Mouse (Mus musculus) hindbrain, embryonic 16.5 days (tissue): ENCODE data around the gene Gm20219. TPM values are rescaled to one million over a fixed set of nuclear protein-coding genes. Genes with fewer than 3 reads are reported as not detected.
A peak's percentile ranks its signal among the peaks of the same experiment; 100 is the strongest.

ENCODE experiments used
- ATAC-seq: fragments of 200-750 bp; cut with Nextera tagmentation; 2 replicates; pipeline ENCODE4 v1.8.0; 2017; ENCODE audit warnings: moderate TSS enrichment, moderate library complexity
- H3K27ac ChIP-seq: fragments of 300-500 bp; sonication (generic); 2 replicates; pipeline ENCODE4 v1.5.1; 2014; ENCODE audit warnings: low read depth, mild to moderate bottlenecking, control low read depth, low read length, moderate library complexity
- H3K27me3 ChIP-seq: fragments of 300-500 bp; sonication (generic); replicated peaks from 2 replicates; pipeline ENCODE4 v1.6.1; 2014; ENCODE audit warnings: low read length; ENCODE audit not compliant: control insufficient read depth, insufficient read depth
- H3K36me3 ChIP-seq: fragments of 300-500 bp; sonication (generic); 2 replicates; pipeline ENCODE4 v1.6.1; 2014; ENCODE audit warnings: mild to moderate bottlenecking, low read length, moderate library complexity, mixed read lengths; ENCODE audit not compliant: control insufficient read depth, insufficient read depth
- H3K4me1 ChIP-seq: fragments of 300-500 bp; sonication (generic); 2 replicates; pipeline ENCODE4 v1.6.1; 2014; ENCODE audit warnings: low read depth, low read length; ENCODE audit not compliant: control insufficient read depth, insufficient read depth
- H3K4me2 ChIP-seq: fragments of 300-500 bp; sonication (generic); 2 replicates; pipeline ENCODE4 v1.6.1; 2014; ENCODE audit warnings: mild to moderate bottlenecking, low read length, control low read depth, moderate library complexity
- H3K4me3 ChIP-seq: fragments of 300-500 bp; sonication (generic); 2 replicates; pipeline ENCODE4 v1.5.1; 2014; ENCODE audit warnings: mild to moderate bottlenecking, low read length, control low read depth, moderate library complexity
- H3K9ac ChIP-seq: fragments of 300-500 bp; sonication (generic); 2 replicates; pipeline ENCODE4 v1.6.1; 2014; ENCODE audit warnings: low read depth, mild to moderate bottlenecking, control low read depth, low read length, moderate library complexity
- H3K9me3 ChIP-seq: fragments of 300-500 bp; sonication (generic); 2 replicates; pipeline ENCODE4 v1.6.1; 2014; ENCODE audit warnings: mild to moderate bottlenecking, low read length, moderate library complexity; ENCODE audit not compliant: control insufficient read depth
- WGBS: fragments of 180-500 bp; shearing (Covaris S2); extraction: QIAGEN DNeasy Blood & Tissue Kit; methylation state at CpG from one replicate; pipeline ENCODE4 v1.1.7; 2014; 5-methylcytosine and 5-hydroxymethylcytosine counted together
- polyA plus RNA-seq: library from polyadenylated mRNA; unstranded; fragments of >200 nt; fragmentation: Nextera tagmentation; extraction: Ambion mirVana; gene quantifications from 2 replicates; pipeline ENCODE4 v1.2.1, GENCODE M21; 2015

Gm20219 gene
- 0.95 and 1.1 TPM in 2 replicates for polyA plus RNA-seq

DNA sequence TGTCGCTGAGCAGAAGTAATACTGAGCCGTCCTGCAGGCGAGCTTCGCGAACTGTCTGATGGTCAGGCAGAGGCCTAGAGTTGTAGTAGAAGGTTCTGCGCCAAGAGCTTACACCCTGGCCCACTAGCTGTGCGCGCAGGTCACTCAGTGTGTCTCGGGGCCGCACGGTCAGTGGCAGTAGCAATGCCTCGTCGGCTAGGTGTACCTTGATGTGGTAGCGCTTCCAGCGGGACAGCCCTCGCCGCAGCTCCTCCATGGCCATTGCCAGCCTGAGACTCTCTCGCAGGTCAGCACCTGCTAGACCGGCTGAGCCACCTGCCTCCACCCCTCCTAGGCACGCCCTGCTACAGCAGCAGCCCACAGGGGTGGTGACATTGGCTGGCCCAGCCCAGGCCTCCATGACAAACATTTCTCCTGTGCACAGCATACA, at the start of gene Gm20219:
Gm20219 (minus strand) TSS at position 266 of the 430 bp plus-strand sequence.
- no peak within 1 kb of the TSS for H3K4me2 ChIP-seq
- H3K27ac ChIP-seq, result no peak within 1 kb of the TSS
- no peak for ATAC-seq
- no peak within 1 kb of the TSS for H3K4me3 ChIP-seq
- peaks cover 13% of the 10 kb centered on the region for H3K4me1 ChIP-seq
- no peaks in the 10 kb centered on the region for H3K9me3 ChIP-seq
- H3K9ac ChIP-seq, result no peak within 1 kb of the TSS
- no peaks in the 10 kb centered on the region for H3K27me3 ChIP-seq
- WGBS, result 83% methylated on average over 20 of the region's 20 CpGs
- H3K36me3 ChIP-seq, result no peaks in the 10 kb centered on the region

DNA sequence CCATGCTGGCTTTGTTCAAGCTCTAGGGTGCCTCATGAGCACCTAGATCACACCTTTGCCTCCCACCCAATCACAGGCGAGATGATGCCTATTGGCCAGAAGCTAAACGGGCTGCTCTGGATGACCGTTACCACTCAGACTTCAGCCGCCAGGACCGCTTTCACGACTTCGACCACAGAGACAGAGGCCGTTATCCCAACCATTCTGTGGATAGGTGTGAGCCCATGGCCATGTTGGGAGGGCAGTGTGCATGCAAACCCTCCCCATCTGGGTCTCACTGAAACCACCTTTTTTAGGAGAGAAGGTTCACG, 49.8 kb upstream of the Gm20219 start:
- no peak overlapping the region for H3K27ac ChIP-seq
- no peaks in the 10 kb centered on the region for H3K27me3 ChIP-seq
- WGBS, result 91% methylated on average over 9 of the region's 9 CpGs
- no peaks in the 10 kb centered on the region for H3K9me3 ChIP-seq
- peaks cover 75% of the 10 kb centered on the region for H3K36me3 ChIP-seq
- H3K4me2 ChIP-seq, result no peak overlapping the region
- H3K4me1 ChIP-seq, result peaks cover 13% of the 10 kb centered on the region
- ATAC-seq, result no peak
- H3K9ac ChIP-seq, result no peak overlapping the region
- H3K4me3 ChIP-seq, result no peak overlapping the region

DNA sequence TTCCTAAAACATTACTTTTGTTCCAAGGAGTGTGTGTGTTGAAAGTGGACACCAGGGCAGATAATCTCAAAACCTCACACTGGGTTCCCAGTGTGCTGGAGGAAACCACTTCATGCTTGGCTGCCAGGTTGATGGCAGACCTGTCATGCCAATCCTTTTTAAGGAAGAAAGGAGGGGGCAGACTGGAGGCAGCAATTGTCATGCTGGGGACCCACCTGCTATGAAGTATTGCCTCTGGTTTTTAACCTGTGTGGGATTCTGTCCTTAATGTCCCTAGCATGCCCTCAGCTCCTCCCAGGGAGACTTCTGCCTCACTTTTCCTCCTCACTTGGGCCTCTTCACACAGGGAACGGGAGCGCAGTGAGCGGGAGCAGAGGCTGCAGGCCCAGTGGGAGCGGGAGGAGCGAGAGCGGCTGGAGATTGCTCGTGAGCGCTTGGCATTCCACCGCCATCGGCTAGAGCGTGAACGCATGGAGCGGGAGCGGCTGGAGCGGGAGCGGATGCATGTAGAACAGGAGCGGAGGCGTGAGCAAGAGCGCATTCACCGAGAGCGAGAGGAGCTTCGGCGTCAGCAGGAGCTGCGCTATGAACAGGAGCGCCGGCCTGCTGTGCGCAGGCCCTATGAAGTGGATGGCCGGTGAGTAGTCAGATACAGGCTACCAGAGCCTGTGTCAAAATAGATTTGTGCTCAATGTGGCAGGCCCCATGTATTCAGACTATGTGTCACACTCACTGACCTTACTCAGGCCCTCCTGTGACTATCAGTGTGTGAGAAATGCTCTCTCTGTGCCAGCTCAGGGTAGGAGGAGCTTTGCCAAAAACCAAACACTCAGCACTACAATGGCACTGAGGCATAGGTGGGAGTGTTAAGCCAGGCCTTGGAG, 49.2 kb upstream of the Gm20219 start:
- 93% methylated on average over 28 of the region's 28 CpGs for WGBS
- H3K27ac ChIP-seq, result no peak overlapping the region
- peaks cover 75% of the 10 kb centered on the region for H3K36me3 ChIP-seq
- no peaks in the 10 kb centered on the region for H3K9me3 ChIP-seq
- H3K4me2 ChIP-seq, result no peak overlapping the region
- no peaks in the 10 kb centered on the region for H3K27me3 ChIP-seq
- H3K4me3 ChIP-seq, result no peak overlapping the region
- ATAC-seq, result no peak
- H3K4me1 ChIP-seq, result peaks cover 7% of the 10 kb centered on the region
- H3K9ac ChIP-seq, result no peak overlapping the region

DNA sequence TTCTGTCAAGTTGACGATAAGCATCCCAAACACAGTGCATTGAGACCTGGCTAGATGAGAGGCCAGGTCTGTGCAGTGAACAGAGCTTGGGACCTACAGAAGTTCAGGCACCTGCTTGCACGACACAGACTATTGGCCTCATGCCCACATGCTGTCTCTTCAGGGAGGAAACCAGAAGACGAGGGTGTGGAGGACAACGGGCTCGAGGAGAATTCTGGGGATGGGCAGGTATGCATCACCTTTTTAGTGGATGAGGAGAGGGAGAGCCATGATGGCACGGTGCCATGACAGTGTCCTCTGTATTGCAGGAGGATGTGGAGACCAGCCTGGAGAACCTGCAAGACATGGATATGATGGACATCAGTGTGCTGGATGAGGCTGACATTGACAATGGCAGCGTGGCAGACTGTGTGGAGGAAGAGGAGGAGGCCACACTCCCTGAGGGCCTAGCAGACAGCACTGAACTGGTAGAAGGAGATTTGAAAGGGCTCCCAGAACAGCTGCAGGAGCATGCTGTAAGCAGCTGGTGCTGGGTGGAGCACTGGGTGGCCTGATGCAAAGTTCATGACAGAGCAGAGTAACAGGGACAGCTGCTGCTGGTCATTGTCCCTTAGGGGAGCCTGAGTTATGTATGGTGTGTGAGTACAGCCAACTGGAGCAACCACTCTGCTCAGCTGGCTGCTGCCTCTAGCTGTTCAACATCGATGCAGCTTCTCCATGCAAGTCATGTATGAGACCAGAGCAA, 39.5 kb upstream of the Gm20219 start:
- no peak overlapping the region for H3K4me3 ChIP-seq
- no peak overlapping the region for H3K27ac ChIP-seq
- no peaks in the 10 kb centered on the region for H3K9me3 ChIP-seq
- no peak overlapping the region for H3K4me2 ChIP-seq
- H3K36me3 ChIP-seq, result peaks cover 60% of the 10 kb centered on the region
- no peak overlapping the region for H3K9ac ChIP-seq
- peaks cover 2% of the 10 kb centered on the region; the same call in 1 of the 2 replicates for H3K4me1 ChIP-seq
- no peaks in the 10 kb centered on the region for H3K27me3 ChIP-seq
- 82% methylated on average over 8 of the region's 8 CpGs for WGBS
- no peak for ATAC-seq

DNA sequence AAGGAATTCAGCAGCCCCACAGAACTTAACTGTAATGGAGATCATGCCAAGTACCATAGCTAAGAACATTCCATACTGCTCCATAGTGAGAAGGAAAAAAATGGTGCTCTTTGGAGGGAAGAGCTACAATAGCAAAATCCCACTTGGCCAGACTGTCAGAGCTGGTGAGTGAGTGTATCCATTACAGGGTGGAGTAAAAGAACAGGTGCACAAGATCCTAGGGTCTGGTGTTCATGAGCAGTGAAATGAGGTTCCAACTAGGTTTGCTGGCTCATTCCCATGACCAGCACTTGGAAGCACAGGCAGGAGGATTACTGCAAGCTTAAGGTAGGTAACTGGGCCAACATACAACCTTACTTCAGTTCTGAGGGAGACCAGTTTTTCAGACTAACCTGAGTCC, 38.4 kb upstream of the Gm20219 start:
- Histone ChIP-seq H3K9ac (no peak overlapping the region), H3K27me3 (no peaks in the 10 kb centered on the region), H3K4me1 (peaks cover 10% of the 10 kb centered on the region), H3K4me3 (no peak overlapping the region), H3K4me2 (no peak overlapping the region), H3K36me3 (peaks cover 58% of the 10 kb centered on the region), H3K27ac (no peak overlapping the region), H3K9me3 (no peaks in the 10 kb centered on the region)
- no peak for ATAC-seq

DNA sequence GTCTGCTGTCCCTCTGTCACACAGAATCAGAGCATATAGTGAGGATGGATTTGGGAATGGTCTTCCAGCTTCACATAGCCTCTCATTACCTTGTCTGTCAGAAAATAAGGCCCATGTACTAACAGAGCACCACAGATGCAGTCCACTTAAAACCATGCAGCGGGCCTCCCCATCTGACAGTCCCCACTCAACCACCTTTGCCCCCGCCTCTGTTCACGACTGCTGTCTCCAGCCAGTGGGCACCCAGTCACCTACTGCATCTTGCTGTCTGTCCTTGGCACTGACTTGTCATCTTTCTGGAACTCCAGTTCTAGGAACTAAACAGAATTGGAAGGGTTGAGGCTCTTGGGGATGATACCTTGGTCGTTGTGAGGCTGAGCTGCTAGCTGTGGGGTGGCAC, 34.7 kb upstream of the Gm20219 start:
- no peak for ATAC-seq
- no peak overlapping the region for H3K4me3 ChIP-seq
- WGBS, result 93% methylated on average over 4 of the region's 4 CpGs
- no peak overlapping the region for H3K4me2 ChIP-seq
- peaks cover 28% of the 10 kb centered on the region for H3K4me1 ChIP-seq
- H3K36me3 ChIP-seq, result peaks cover 36% of the 10 kb centered on the region
- H3K9me3 ChIP-seq, result no peaks in the 10 kb centered on the region
- no peak overlapping the region for H3K27ac ChIP-seq
- H3K27me3 ChIP-seq, result no peaks in the 10 kb centered on the region
- H3K9ac ChIP-seq, result no peak overlapping the region

DNA sequence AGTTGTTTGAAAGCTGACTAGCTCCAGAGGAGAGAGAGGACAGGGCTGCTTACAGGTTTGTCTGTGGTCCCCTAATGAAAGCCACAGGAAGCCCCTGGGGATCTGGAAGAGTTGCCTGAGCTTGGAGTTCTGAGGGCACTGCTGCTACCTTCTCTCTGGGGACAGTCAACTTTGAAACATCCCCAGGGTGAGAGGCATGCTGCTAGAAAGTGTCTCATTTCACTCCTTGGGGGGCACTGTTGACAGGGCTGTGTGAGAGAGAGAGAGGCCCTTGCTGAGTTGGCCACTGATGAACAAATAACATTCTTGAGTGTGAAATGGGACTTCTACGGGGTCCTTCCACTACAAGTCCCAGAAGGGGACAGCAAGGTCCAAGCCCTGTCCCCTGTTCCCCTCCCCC, 33.6 kb upstream of the Gm20219 start:
- H3K4me2 ChIP-seq, result no peak overlapping the region
- no peaks in the 10 kb centered on the region for H3K9me3 ChIP-seq
- no peaks in the 10 kb centered on the region for H3K27me3 ChIP-seq
- H3K36me3 ChIP-seq, result peaks cover 29% of the 10 kb centered on the region
- peak overlapping the region; percentile 14; the same call in 1 of the 2 replicates for H3K27ac ChIP-seq
- H3K4me1 ChIP-seq, result peaks cover 37% of the 10 kb centered on the region
- no peak overlapping the region; the same call in 1 of the 2 replicates for H3K9ac ChIP-seq
- 58% methylated on average over 1 of the region's 1 CpGs for WGBS
- ATAC-seq, result no peak
- no peak overlapping the region for H3K4me3 ChIP-seq

DNA sequence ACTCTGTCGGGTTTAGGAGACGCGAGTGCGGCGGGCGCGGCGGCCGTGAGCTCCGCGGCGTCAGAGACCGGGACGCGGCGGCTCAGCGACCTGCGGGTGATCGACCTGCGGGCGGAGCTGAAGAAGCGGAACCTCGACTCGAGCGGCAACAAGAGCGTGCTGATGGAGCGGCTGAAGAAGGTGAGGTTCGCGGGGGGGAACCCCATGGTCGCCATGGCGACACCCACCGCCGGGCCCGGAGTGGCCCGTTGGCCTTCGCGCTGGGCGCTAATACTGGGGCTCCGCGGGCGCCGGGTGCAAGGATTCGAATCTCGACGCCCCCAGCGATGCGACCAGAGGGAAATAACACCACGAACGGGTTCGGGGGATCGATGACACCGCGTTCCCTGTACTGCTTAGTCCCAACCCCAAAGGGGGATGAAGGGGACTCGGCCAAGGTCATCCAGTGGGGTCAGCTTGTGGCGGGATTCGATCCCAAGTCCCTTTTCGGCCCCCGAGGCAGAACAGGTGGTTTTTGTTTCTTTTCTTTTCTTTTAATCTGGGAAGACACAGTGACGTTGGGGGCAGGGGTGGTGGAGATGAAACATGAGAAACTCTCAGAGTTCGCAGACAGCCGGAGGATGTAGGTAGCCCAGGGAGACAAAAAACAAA, 31.1 kb upstream of the Gm20219 start:
- Histone ChIP-seq H3K4me2 (peak overlapping the region; percentile 89), H3K27ac (peak overlapping the region; percentile 94), H3K4me3 (peak overlapping the region; percentile 86), H3K4me1 (peaks cover 49% of the 10 kb centered on the region), H3K36me3 (peaks cover 29% of the 10 kb centered on the region), H3K9ac (peak overlapping the region; percentile 75), H3K27me3 (no peaks in the 10 kb centered on the region), H3K9me3 (no peaks in the 10 kb centered on the region)
- peak; percentile 24 for ATAC-seq
- under 1% methylated on average over 61 of the region's 61 CpGs for WGBS
